In the genomic region with DNA sequence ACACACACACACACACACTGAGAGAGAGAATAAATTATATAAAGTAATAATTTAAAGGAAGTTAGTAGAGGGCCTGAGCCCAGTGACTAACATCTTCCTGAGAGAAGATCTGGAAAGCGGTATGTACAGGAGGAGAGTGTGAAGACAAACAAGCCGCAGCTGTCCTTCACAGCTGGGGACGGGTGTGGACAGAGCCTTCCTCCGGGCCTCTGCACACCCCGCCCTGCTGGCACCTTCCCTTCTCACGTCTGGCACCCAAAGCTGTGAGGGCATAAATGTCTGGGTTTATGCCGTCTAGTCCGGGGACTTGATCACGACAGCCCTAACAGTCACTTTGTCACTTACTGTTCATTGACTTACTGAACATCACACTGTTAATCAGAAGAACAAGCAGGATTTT, we compare ENCODE assay signal across 18 mouse cellular contexts.
A peak's percentile ranks its signal among the peaks of the same experiment; 100 is the strongest.
DNase-seq lines count a peak whose midpoint lies in the region; ATAC-seq and TF ChIP-seq lines count a peak whose summit lies in the region.
"Had no signal": no experiment of that assay in that cellular context is flagged by ENCODE, and none has a peak within 500 bp of the region (broad histone marks: within the 10 kb centered on the region; RNA-seq: fewer than 3 reads in every experiment).

No protein-coding gene starts in this region.

- no peaks in the 10 kb centered on the region for H3K36me3 ChIP-seq in forebrain, embryonic 16.5 days (ENCODE audit: control insufficient read depth, insufficient read depth)
- no peaks in the 10 kb centered on the region for H3K36me3 ChIP-seq in forebrain, postnatal 0 days (ENCODE audit: insufficient read depth)
- H3K36me3 ChIP-seq: embryonic facial prominence, embryonic 12.5 days; heart, embryonic 13.5 days; hindbrain, embryonic 12.5 days had no signal

- H3K9ac ChIP-seq in forebrain, embryonic 16.5 days (replicated peaks; ENCODE audit: low read depth, low read length) = no peak overlapping the region
- H3K9ac ChIP-seq in forebrain, postnatal 0 days = no peak overlapping the region
- H3K9ac ChIP-seq: embryonic facial prominence, embryonic 12.5 days; heart, embryonic 13.5 days; hindbrain, embryonic 12.5 days had no signal

- no peak for TF ChIP-seq CTCF in forebrain, postnatal 0 days (IDR thresholded peaks at IDR 0.05; ENCODE audit: low read depth)
- TF ChIP-seq CTCF in lung, adult 2 months (IDR thresholded peaks at IDR 0.05; ENCODE audit: insufficient read depth, low read length) = no peak

- no peak overlapping the region for H3K4me3 ChIP-seq in forebrain, embryonic 16.5 days (replicated peaks; ENCODE audit: low read length)
- no peak overlapping the region for H3K4me3 ChIP-seq in forebrain, postnatal 0 days (ENCODE audit: low read depth, low read length)
- no peak overlapping the region for H3K4me3 ChIP-seq in lung, adult 2 months (replicated peaks; ENCODE audit: extremely low read depth, low read depth, low read length)
- H3K4me3 ChIP-seq: embryonic facial prominence, embryonic 12.5 days; heart, embryonic 13.5 days; hindbrain, embryonic 12.5 days had no signal

- peaks cover 18% of the 10 kb centered on the region for H3K4me1 ChIP-seq in forebrain, embryonic 16.5 days (replicated peaks; ENCODE audit: control insufficient read depth, insufficient read depth, low read length)
- 0 out of 2 replicates have a peak, but pooled peaks cover 8% of the 10 kb centered on the region for H3K4me1 ChIP-seq in forebrain, postnatal 0 days (ENCODE audit: insufficient read depth)
- H3K4me1 ChIP-seq in lung, adult 2 months (ENCODE audit: control insufficient read depth, insufficient read depth, low read length) = no peaks in the 10 kb centered on the region
- H3K4me1 ChIP-seq: embryonic facial prominence, embryonic 12.5 days had no signal

- DNase-seq in cerebellum, postnatal 10 days = peak; percentile 39 to 53
- no peak for DNase-seq in cerebellum, postnatal 36 days
- no peak for DNase-seq in forebrain, postnatal 0 days
- peak; percentile 29 for DNase-seq in lung, postnatal 10 days
- no peak for DNase-seq in lung, adult 2 months
- no peak for DNase-seq in B cell, adult 2 months
- DNase-seq: adrenal gland, adult 2 months; adrenal gland, postnatal 25 days; cerebellum, adult 2 months; cerebellum, postnatal 14 days; gastrocnemius, postnatal 36 days; heart, adult 11 months; heart, postnatal 36 days; kidney, adult 11 months had no signal

- H3K4me2 ChIP-seq in forebrain, embryonic 16.5 days (ENCODE audit: low read length) = no peak overlapping the region
- no peak overlapping the region for H3K4me2 ChIP-seq in forebrain, postnatal 0 days (ENCODE audit: low read depth)
- H3K4me2 ChIP-seq: embryonic facial prominence, embryonic 12.5 days; heart, embryonic 13.5 days; hindbrain, embryonic 12.5 days had no signal

- 64% methylated on average over 9 of the region's 9 CpGs for WGBS in forebrain, embryonic 16.5 days
- WGBS in forebrain, postnatal 0 days = 49% methylated on average over 9 of the region's 9 CpGs
- WGBS in lung, adult 2 months = 55% methylated on average over 9 of the region's 9 CpGs

- peak; percentile 29; the same call in 1 of the 2 replicates for ATAC-seq in forebrain, embryonic 16.5 days
- ATAC-seq in forebrain, postnatal 0 days = no peak

- TF ChIP-seq POLR2A in lung, adult 2 months (IDR thresholded peaks at IDR 0.05; ENCODE audit: borderline replicate concordance, extremely low read depth, low read depth, low read length) = no peak

- no peaks in the 10 kb centered on the region for H3K9me3 ChIP-seq in forebrain, embryonic 16.5 days (ENCODE audit: control insufficient read depth, low read length)
- H3K9me3 ChIP-seq in forebrain, postnatal 0 days (ENCODE audit: low read length) = no peaks in the 10 kb centered on the region
- H3K9me3 ChIP-seq: embryonic facial prominence, embryonic 12.5 days; heart, embryonic 13.5 days; hindbrain, embryonic 12.5 days had no signal

- 0 out of 2 replicates have a peak overlapping the region, but pooled peaks have one; percentile 26 for H3K27ac ChIP-seq in forebrain, embryonic 16.5 days (ENCODE audit: low read length)
- no peak overlapping the region for H3K27ac ChIP-seq in forebrain, postnatal 0 days (ENCODE audit: low read depth, low read length)
- H3K27ac ChIP-seq: embryonic facial prominence, embryonic 12.5 days; heart, embryonic 13.5 days; hindbrain, embryonic 12.5 days had no signal

- no peaks in the 10 kb centered on the region for H3K27me3 ChIP-seq in forebrain, embryonic 16.5 days (replicated peaks; ENCODE audit: control insufficient read depth, insufficient read depth, low read length)
- no peaks in the 10 kb centered on the region for H3K27me3 ChIP-seq in forebrain, postnatal 0 days (ENCODE audit: insufficient read depth, low read length)
- H3K27me3 ChIP-seq: embryonic facial prominence, embryonic 12.5 days; heart, embryonic 13.5 days; hindbrain, embryonic 12.5 days had no signal

Comparison
In these comparisons a context has a peak if more than half of its experiments do, and no peak if none do; other contexts are left out.
1. DNase-seq: peak in cerebellum, postnatal 10 days (2 of 2) and lung, postnatal 10 days (single experiment); none in cerebellum, postnatal 36 days (0 of 2), forebrain, postnatal 0 days (single experiment), lung, adult 2 months (single experiment) and B cell, adult 2 months (0 of 2).